Mouse (Mus musculus) frontal cortex, postnatal 14 days (tissue): ENCODE measurements around the gene Adgra3.
A peak's percentile ranks its signal among the peaks of the same experiment; 100 is the strongest.

Experiments used
- DNase-seq, 2 experiments: peaks; one replicate each; pipeline ENCODE4 v3.0.0; 2022; ENCODE audit warnings: low spot score in 2 of 2

The Adgra3 gene

DNA sequence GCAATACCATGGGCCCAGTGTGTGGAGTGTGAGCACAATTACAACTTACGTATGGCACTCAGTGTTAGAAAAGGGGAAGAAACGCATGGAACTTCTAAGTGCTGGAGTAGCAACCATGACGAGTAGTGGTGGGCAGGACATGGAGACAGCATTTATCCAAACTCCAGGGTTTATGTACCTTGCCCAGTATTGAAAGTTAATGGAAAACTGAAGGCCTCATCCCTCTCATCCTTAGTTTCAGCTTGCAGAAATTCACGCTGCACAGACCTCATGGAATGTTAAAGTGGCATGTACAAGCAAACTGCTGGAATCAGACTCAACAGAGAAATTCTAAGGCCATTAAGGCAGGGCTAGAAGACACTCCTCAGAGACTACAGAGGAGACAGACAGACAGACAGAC lies 84.6 kb downstream of the Adgra3 start:
- DNase-seq, result no peak

DNA sequence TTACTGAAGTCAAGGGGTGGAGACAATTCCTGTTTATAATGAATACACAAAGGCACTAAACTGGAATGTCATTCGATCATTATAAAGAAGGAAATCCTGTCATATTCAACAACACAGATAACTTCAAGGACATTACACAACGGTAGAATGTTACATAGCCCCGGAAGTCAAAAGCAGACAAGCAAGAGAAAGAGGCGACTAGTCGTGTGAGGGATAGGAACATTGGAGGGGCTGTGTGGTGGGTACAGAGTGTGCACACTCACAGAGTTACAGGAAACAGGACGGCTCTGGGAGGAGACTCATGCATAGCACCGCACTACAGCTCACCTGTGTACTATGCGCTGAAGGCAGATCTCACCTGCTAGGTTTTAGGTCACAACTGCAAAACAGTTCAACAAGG lies 89.1 kb downstream of the Adgra3 start:
- no peak for DNase-seq

DNA sequence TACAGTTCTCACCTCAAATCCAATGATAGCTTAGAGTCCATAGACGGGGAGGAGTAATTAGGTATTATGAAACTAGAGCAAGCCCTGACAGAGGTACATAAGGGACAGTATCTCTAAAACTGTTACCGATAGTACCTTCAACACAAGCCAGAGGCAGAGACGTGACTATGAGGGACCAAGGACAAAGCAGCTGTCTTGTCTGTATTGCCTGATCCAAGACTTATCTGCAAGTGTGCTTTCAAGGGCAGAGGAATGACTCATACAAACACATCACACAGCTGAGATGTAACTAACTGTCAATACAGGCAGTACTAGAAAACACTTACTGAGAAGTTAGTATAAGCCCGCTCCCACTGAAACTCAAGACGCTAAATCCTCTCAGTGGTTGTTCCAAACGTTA lies 91.1 kb downstream of the Adgra3 start:
- DNase-seq, result no peak

DNA sequence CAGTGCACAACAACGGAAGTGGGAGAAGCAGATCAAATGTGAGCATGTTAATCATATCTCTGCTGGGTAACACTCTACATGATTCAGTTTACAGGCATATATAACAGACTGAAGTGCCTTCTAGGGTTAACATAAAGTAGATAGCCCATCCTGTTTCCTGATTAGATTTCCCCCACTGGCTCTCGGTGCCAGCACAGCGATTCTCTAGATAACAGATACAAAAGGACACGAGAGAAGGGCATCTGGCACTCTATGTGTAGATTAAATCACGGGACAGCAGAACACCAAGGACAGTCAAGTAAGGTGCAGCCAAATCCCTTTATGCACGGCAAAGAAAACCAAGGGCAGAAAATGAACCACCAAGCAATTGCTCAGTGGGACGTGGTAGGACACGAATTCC lies 93.0 kb downstream of the Adgra3 start:
- no peak for DNase-seq

DNA sequence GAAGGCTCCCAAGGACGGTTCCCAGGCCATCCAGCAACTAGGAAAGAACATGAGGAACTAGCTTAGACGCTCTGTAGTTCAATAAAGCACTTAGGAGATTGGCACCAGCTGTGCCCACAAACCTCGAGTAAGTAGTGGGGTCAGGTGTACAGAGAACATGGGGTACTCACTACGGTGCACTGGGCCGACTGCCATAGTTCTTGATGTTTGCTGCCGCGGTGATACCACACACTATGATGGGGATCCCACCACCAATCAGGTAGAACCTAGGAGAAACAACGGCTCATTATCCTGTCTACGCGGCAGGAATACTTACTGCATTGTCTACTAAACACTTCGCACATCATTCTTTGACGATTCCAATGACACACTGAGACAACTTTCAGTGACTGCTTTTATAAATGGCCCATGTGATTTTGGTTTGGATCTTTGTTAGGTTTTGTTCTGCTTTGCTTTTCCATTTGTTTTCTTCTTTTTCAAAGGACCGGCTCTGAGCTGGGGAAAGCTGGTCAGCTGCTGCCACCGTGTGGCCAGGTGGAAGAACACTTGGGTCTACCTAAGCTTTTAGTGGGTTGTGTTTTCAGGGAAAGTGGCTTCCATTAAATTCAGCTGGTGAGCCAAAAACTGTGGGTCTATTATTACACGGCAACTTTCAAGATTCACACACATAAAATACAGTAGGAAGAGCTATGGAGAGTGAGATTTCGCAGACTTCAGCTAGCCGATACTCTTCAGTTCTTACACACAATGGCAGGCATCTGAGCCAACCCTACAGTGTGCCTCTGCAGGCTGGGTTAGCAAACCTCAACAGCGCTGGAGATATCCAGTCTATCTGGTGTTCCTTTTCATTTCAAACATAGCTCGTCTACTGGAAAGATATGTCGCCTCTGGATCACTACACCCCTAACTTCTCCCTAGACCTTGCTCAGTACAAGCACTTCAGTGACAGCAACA lies 97.1 kb downstream of the Adgra3 start:
- peak in 1 of 2 experiments; percentile 55 for DNase-seq

DNA sequence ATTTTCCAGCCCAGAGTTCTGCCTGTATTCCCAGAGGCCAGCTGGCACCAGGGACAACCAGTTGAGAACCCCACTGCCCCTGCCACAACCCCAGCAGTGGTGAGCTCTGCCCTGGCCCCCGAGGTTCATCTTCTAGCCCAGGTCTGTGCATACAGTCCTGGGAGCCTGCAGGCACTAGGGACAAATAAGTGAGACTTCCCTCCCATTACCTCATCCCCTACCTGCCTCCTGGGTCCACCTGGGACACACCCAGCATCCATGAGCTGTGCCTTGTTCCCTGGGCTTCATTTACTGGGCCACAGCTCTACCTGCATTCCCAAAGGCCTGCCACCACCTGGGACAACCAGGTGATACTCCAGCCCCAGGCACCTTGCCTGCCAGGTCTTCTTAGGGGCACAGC lies 122.5 kb downstream of the Adgra3 start:
- DNase-seq, result no peak

DNA sequence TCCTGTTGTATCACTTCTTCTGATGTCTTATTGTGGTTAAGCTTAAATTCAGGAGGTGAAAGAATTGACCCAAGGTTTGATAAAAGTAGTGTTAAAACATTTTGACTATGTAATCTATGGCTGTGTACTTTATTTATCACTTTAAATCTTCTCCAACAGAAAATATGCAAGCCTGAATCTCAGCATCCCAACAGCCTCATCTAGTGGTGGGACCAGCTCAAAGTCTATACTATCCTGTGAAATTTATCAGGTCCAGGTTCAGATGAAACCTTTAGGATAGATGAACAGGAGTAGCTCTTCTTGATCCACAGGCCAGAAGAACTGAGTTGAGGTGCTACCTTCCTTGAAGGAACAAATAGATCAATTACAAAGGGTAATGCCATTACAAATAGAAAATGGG lies 134.1 kb downstream of the Adgra3 start:
- DNase-seq, result no peak

DNA sequence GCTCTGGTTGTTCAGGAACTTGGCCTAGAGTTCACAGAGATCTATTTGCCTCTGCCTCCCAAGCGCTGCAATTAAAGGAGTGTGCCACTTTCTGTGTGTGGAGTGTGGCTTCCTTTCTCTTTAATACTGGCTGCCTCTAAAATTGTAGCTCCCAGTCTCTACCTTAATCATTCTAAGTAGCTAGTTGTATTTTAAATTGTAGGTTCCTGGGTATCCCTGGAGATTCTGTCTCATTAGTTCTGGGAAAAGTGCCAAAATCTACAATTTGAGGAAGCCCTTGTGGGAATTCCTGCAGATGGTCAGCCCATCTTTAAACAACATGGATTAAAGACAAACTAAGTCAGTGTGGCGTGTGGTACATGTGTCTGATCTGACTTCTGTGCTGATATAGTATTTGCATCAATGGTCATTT lies 143.1 kb downstream of the Adgra3 start:
- no peak for DNase-seq
